Mouse (Mus musculus): ENCODE results near the gene Olfr711.

DNA sequence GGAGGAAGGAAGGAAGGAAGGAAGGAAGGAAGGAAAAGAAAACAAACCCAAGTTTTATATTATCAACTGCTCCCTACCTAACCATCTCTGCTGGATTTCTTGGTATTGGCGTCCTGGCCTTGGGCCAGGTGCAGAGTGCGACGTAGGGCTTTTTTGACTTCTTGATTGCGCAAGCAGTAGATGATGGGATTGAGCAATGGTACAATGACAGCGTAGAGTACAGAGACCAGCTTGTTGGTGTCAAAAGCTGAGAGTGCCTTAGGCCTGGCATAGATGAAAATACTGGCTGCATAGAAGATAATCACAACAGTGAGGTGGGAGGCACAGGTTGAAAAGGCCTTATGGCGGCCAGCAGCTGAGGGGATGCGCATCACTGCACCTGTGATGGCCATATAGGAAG, 25.5 kb upstream of the Olfr711 start:
- TF ChIP-seq CTCF (IDR thresholded peaks at IDR 0.05; ENCODE audit: extremely low read depth, insufficient read depth, low read length) (no peak), POLR2A (IDR thresholded peaks at IDR 0.05; ENCODE audit: extremely low read depth, insufficient read depth, low read length) (no peak)
